Mouse (Mus musculus): ENCODE measurements around the gene Med21. TPM values are rescaled to one million over a fixed set of nuclear protein-coding genes. Genes with fewer than 3 reads are reported as not detected.

Med21 gene
- 57.2 and 91.2 TPM in 2 replicates for total RNA-seq (2012; rRNA removed)

DNA sequence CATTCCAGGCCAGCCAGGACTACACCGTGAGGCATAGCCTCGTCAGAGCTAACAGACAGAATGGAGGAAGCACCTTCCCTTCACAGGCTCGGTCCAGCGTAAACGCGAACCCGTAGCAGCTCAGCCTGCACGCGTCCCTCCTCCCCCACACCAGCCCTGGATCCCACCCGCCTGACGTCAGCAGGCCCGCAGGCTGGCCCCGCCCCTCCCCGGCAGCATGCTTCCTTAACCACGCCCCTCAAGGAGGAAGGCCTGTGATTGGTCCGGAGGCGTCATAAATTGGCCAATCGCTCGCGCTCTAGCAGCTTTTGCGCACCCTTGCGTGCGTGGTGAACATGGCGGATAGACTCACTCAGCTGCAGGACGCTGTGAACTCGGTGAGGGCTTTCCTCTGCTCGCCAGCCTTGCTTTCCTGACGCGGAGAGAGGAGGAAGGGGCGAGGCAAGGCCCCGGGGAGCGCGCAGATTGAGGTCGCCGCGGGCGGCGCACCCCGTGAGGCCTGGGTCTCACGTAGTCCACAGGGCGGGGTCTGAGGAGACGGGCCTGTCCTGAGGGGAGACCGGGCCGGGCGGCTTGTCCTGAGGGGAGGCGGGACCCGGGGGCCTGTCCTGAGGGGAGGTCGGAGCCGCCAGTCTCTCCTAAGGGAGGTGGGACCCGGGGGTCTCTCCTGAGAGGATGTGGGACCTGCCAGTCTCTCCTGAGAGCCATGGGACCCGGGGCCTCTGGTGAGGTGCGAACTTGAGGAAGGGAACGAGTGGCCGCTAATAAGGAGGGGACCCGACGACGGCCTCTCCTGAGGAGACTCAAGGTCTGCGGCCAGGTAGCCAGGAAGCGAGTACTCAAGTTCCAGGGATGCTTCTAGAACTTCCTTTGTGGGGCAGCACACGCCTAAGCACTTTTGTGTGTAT is at the start of gene Med21, which contains the start of gene Tm7sf3:
TSS of gene Med21 (plus strand) at position 272 of the 908 bp plus-strand sequence.
TSS of gene Tm7sf3 (minus strand) at position 549 of the 908 bp plus-strand sequence.
- Histone ChIP-seq H3K9me3 (ENCODE audit: control insufficient read depth, insufficient read depth, low read depth, low read length) (no peaks in the 10 kb centered on the region), H3K4me3 (ENCODE audit: insufficient read depth in 1 of 2, low read depth in 1 of 2, low read length in 2 of 2, poor library complexity in 1 of 2, severe bottlenecking in 1 of 2) (peak within 1 kb of the TSS; percentile 90 to 94), H3K4me1 (ENCODE audit: control insufficient read depth in 2 of 2, insufficient read depth in 2 of 2, low read length in 2 of 2, poor library complexity in 1 of 2) (peaks cover 0 to 2% of the 10 kb centered on the region in 2 experiments; a peak in 3 of 4 replicates), H3K36me3 (ENCODE audit: control insufficient read depth, insufficient read depth, low read length, poor library complexity, severe bottlenecking) (no peaks in the 10 kb centered on the region), H3K9ac (ENCODE audit: insufficient read depth, low read depth, low read length, poor library complexity, severe bottlenecking) (peak within 1 kb of the TSS; percentile 94), H3K27ac (ENCODE audit: insufficient read depth, low read depth, low read length, poor library complexity, severe bottlenecking) (peak within 1 kb of the TSS; percentile 87)
- peak; percentile 96 for DNase-seq (ENCODE audit: low read depth, low spot score)
- no peak; the same call in 1 of the 2 replicates for TF ChIP-seq CHD2 (IDR thresholded peaks at IDR 0.05; ENCODE audit: low read depth, low read length)
- no peak for TF ChIP-seq ZNF384 (IDR thresholded peaks at IDR 0.05; ENCODE audit: low read depth, low read length)
- TF ChIP-seq MAFK (IDR thresholded peaks at IDR 0.05; ENCODE audit: insufficient read depth, low read depth, low read length), result no peak
- TF ChIP-seq HCFC1 (IDR thresholded peaks at IDR 0.05; ENCODE audit: borderline replicate concordance, insufficient read depth, low read length), result no peak
- no peak for TF ChIP-seq ZC3H11A (IDR thresholded peaks at IDR 0.05; ENCODE audit: borderline replicate concordance, low read depth, low read length)
- in situ Hi-C loops (cut with MboI; ENCODE audit: low sequenced_read_pairs in 2 of 2, unreplicated experiment in 2 of 2), result no loop called here

DNA sequence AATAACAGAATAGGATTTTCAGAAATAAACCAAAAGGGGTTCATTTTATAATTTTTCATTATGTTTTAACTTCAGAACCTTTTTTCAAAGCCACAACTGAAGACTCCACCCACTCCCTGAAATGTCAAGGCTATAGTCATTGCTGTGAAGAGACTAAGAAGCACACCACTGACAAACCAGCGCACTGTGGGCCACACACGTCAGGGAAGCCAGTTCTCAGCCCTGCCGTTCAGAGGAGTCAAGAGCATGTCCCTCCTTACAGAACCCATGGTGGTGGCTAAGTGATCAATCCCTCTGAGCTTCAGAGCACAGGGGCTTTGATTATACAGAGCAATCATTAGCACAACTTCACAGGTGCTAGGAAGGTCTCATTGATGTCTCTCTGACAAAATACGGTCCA is 39.7 kb upstream of the Med21 start:
- TF ChIP-seq CHD2 (IDR thresholded peaks at IDR 0.05; ENCODE audit: low read depth, low read length) (no peak), ZNF384 (IDR thresholded peaks at IDR 0.05; ENCODE audit: low read depth, low read length) (no peak), HCFC1 (IDR thresholded peaks at IDR 0.05; ENCODE audit: borderline replicate concordance, insufficient read depth, low read length) (no peak), ZC3H11A (IDR thresholded peaks at IDR 0.05; ENCODE audit: borderline replicate concordance, low read depth, low read length) (no peak), MAFK (IDR thresholded peaks at IDR 0.05; ENCODE audit: insufficient read depth, low read depth, low read length) (no peak)
- DNase-seq (ENCODE audit: low read depth, low spot score), result no peak
- Histone ChIP-seq H3K4me1 (ENCODE audit: control insufficient read depth in 2 of 2, insufficient read depth in 2 of 2, low read length in 2 of 2, poor library complexity in 1 of 2) (no peaks in the 10 kb centered on the region), H3K9ac (ENCODE audit: insufficient read depth, low read depth, low read length, poor library complexity, severe bottlenecking) (no peak overlapping the region), H3K27ac (ENCODE audit: insufficient read depth, low read depth, low read length, poor library complexity, severe bottlenecking) (no peak overlapping the region), H3K4me3 (ENCODE audit: insufficient read depth in 1 of 2, low read depth in 1 of 2, low read length in 2 of 2, poor library complexity in 1 of 2, severe bottlenecking in 1 of 2) (no peak overlapping the region), H3K36me3 (ENCODE audit: control insufficient read depth, insufficient read depth, low read length, poor library complexity, severe bottlenecking) (peaks cover 50% of the 10 kb centered on the region), H3K9me3 (ENCODE audit: control insufficient read depth, insufficient read depth, low read depth, low read length) (no peaks in the 10 kb centered on the region)
- in situ Hi-C loops (cut with MboI; ENCODE audit: low sequenced_read_pairs in 2 of 2, unreplicated experiment in 2 of 2), result no loop called here

DNA sequence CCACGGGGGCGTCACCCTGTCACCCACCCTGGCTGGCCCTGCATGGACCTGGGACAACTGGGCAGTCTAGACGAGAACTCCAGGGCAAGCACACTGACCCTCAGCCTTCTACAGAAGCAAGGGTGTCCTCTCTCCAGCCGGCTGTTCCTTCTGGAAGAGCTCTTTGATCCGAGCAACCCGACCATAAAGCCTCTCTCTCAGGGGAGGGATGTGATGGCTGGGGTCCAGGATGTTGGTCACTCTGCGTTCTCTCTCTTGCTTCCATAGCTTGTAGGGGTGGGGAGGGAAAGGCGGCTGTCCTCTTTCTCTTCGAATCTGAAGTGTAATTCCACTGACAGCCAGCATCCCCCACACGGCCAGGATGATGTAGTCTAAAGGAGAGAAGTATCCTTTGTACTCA is 38.7 kb upstream of the Med21 start:
- Histone ChIP-seq H3K9ac (ENCODE audit: insufficient read depth, low read depth, low read length, poor library complexity, severe bottlenecking) (no peak overlapping the region), H3K36me3 (ENCODE audit: control insufficient read depth, insufficient read depth, low read length, poor library complexity, severe bottlenecking) (peaks cover 54% of the 10 kb centered on the region), H3K9me3 (ENCODE audit: control insufficient read depth, insufficient read depth, low read depth, low read length) (no peaks in the 10 kb centered on the region), H3K27ac (ENCODE audit: insufficient read depth, low read depth, low read length, poor library complexity, severe bottlenecking) (no peak overlapping the region), H3K4me3 (ENCODE audit: insufficient read depth in 1 of 2, low read depth in 1 of 2, low read length in 2 of 2, poor library complexity in 1 of 2, severe bottlenecking in 1 of 2) (no peak overlapping the region), H3K4me1 (ENCODE audit: control insufficient read depth in 2 of 2, insufficient read depth in 2 of 2, low read length in 2 of 2, poor library complexity in 1 of 2) (no peaks in the 10 kb centered on the region)
- TF ChIP-seq HCFC1 (IDR thresholded peaks at IDR 0.05; ENCODE audit: borderline replicate concordance, insufficient read depth, low read length), result no peak
- no peak for TF ChIP-seq ZC3H11A (IDR thresholded peaks at IDR 0.05; ENCODE audit: borderline replicate concordance, low read depth, low read length)
- no peak for TF ChIP-seq CHD2 (IDR thresholded peaks at IDR 0.05; ENCODE audit: low read depth, low read length)
- TF ChIP-seq ZNF384 (IDR thresholded peaks at IDR 0.05; ENCODE audit: low read depth, low read length), result no peak
- DNase-seq (ENCODE audit: low read depth, low spot score), result no peak
- in situ Hi-C loops (cut with MboI; ENCODE audit: low sequenced_read_pairs in 2 of 2, unreplicated experiment in 2 of 2), result no loop called here

DNA sequence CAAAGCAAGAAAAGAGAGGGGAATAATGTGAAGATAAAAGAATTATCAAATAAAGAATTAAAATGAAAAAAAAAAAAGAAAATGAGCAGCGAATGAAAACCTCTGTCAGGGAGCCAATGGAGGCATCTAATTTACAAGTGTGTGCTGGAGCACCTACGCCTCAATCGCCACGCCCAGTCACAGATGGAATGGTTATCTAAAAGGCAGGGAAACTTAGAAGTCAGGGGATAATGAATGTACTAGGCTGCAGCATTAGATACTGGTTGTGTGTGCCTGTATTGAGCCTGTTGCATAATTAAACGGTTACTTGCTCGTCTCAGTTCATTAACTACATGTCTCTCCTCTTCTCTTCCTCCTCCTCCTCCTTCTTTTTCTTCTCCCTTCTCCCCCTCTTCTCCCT is 31.0 kb upstream of the Med21 start:
- in situ Hi-C loops (cut with MboI; ENCODE audit: low sequenced_read_pairs in 2 of 2, unreplicated experiment in 2 of 2), result no loop called here
- Histone ChIP-seq H3K36me3 (ENCODE audit: control insufficient read depth, insufficient read depth, low read length, poor library complexity, severe bottlenecking) (peaks cover 62% of the 10 kb centered on the region), H3K4me3 (ENCODE audit: insufficient read depth in 1 of 2, low read depth in 1 of 2, low read length in 2 of 2, poor library complexity in 1 of 2, severe bottlenecking in 1 of 2) (no peak overlapping the region), H3K27ac (ENCODE audit: insufficient read depth, low read depth, low read length, poor library complexity, severe bottlenecking) (no peak overlapping the region), H3K4me1 (ENCODE audit: control insufficient read depth in 2 of 2, insufficient read depth in 2 of 2, low read length in 2 of 2, poor library complexity in 1 of 2) (peaks cover 2 to 4% of the 10 kb centered on the region in 2 experiments; a peak in 2 of 4 replicates), H3K9me3 (ENCODE audit: control insufficient read depth, insufficient read depth, low read depth, low read length) (no peaks in the 10 kb centered on the region), H3K9ac (ENCODE audit: insufficient read depth, low read depth, low read length, poor library complexity, severe bottlenecking) (no peak overlapping the region)
- no peak for DNase-seq (ENCODE audit: low read depth, low spot score)
- TF ChIP-seq ZNF384 (IDR thresholded peaks at IDR 0.05; ENCODE audit: low read depth, low read length), result no peak
- no peak for TF ChIP-seq CHD2 (IDR thresholded peaks at IDR 0.05; ENCODE audit: low read depth, low read length)
- no peak for TF ChIP-seq ZC3H11A (IDR thresholded peaks at IDR 0.05; ENCODE audit: borderline replicate concordance, low read depth, low read length)

Measured in ES-E14 (cell line).